Mouse (Mus musculus): Measurements from ENCODE around the gene Cdkl4. TPM values are rescaled to one million over a fixed set of nuclear protein-coding genes. Genes with fewer than 3 reads are reported as not detected.

Cdkl4 gene
- polyA plus RNA-seq, 1 experiment from 2014 or later: 1.6 TPM

- no peak overlapping the region for H3K27ac ChIP-seq
- no peak for TF ChIP-seq CTCF (IDR thresholded peaks at IDR 0.05; ENCODE audit: low read depth)
- H3K4me1 ChIP-seq (replicated peaks; ENCODE audit: insufficient read depth, low read length): no peaks in the 10 kb centered on the region
- ATAC-seq (replicated peaks; ENCODE audit: low FRiP score, low read depth) (no peak), DNase-seq (ENCODE audit: low spot score) (no peak)
- H3K4me2 ChIP-seq (ENCODE audit: low read length): no peak overlapping the region
- no peaks in the 10 kb centered on the region for H3K36me3 ChIP-seq (ENCODE audit: insufficient read depth, low read length)
- WGBS: 84% methylated on average over 7 of the region's 7 CpGs
- no peak overlapping the region for H3K4me3 ChIP-seq (replicated peaks; ENCODE audit: low read depth, low read length)
- no peaks in the 10 kb centered on the region for H3K9me3 ChIP-seq (replicated peaks; ENCODE audit: low read length)
- H3K9ac ChIP-seq (ENCODE audit: low read depth, low read length): no peak overlapping the region
- no peaks in the 10 kb centered on the region for H3K27me3 ChIP-seq (ENCODE audit: insufficient read depth, low read length)
Measured at GRCm38 (mm10) chr17:80515513-80515912, 62.1 kb downstream of the Cdkl4 start.

GRCm38 (mm10) chr17:80513766-80514165 is 63.8 kb downstream of the Cdkl4 start:
- no peak for TF ChIP-seq CTCF (IDR thresholded peaks at IDR 0.05; ENCODE audit: low read depth)
- no peak for DNase-seq (ENCODE audit: low spot score)
- Histone ChIP-seq H3K36me3 (ENCODE audit: insufficient read depth, low read length) (no peaks in the 10 kb centered on the region), H3K9ac (ENCODE audit: low read depth, low read length) (no peak overlapping the region), H3K4me2 (ENCODE audit: low read length) (no peak overlapping the region), H3K4me3 (replicated peaks; ENCODE audit: low read depth, low read length) (no peak overlapping the region), H3K27ac (no peak overlapping the region), H3K4me1 (replicated peaks; ENCODE audit: insufficient read depth, low read length) (no peaks in the 10 kb centered on the region), H3K27me3 (ENCODE audit: insufficient read depth, low read length) (no peaks in the 10 kb centered on the region), H3K9me3 (replicated peaks; ENCODE audit: low read length) (no peaks in the 10 kb centered on the region)
- 71% methylated on average over 8 of the region's 8 CpGs for WGBS
- ATAC-seq (replicated peaks; ENCODE audit: low FRiP score, low read depth): no peak

GRCm38 (mm10) chr17:80510459-80510855 is 67.2 kb downstream of the Cdkl4 start:
- H3K4me1 ChIP-seq (replicated peaks; ENCODE audit: insufficient read depth, low read length): no peaks in the 10 kb centered on the region
- DNase-seq (ENCODE audit: low spot score): no peak
- H3K9ac ChIP-seq (ENCODE audit: low read depth, low read length): no peak overlapping the region
- H3K4me3 ChIP-seq (replicated peaks; ENCODE audit: low read depth, low read length): no peak overlapping the region
- H3K27me3 ChIP-seq (ENCODE audit: insufficient read depth, low read length): no peaks in the 10 kb centered on the region
- 74% methylated on average over 3 of the region's 3 CpGs for WGBS
- no peak for ATAC-seq (replicated peaks; ENCODE audit: low FRiP score, low read depth)
- no peaks in the 10 kb centered on the region for H3K36me3 ChIP-seq (ENCODE audit: insufficient read depth, low read length)
- no peaks in the 10 kb centered on the region for H3K9me3 ChIP-seq (replicated peaks; ENCODE audit: low read length)
- no peak overlapping the region for H3K4me2 ChIP-seq (ENCODE audit: low read length)
- no peak overlapping the region for H3K27ac ChIP-seq
- TF ChIP-seq CTCF (IDR thresholded peaks at IDR 0.05; ENCODE audit: low read depth): no peak

DNA sequence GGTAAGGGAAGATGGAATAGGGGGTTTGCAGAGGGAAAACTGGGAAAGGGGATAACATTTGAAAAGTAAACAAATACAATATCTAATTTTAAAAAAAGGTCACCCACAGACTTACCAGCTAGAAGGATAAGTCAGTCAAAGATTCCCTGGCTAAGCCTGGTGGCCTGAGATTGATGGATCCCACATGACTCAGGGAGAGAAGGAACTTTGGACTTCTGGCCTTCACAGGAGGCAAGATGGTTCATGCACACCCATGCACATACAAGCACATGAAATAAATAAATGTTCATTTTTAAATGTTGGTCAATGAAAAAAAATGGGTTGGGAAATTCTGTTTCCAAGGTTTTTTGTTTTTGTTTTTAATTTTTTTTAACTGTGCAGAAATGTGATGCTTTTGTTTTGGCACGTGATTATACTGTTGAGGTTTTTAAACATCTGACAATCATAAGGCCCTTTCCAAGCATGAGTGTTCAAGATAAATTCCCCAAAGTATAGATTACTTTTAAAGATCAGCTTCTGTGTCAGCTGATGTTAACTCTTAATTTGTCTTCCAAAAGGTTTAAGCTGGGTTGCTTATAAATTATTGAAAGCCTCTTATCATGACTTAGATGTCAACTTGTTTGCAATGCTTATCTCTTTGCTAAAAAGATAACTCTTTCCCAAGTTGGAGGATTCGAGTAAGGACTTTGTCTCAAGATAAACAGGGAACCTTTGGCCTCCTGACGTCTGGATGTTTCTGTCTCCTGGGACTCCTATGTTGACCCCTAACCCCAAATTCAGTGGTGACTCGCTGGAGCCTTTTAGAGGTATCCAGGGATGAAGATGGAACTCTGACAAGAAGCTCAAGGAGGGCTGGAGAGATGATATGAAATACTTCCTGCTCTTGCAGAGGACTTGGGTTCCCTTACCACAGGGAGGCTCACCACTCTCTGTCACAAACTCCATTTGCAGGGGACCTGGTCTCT is 67.8 kb downstream of the Cdkl4 start:
- Histone ChIP-seq H3K4me3 (replicated peaks; ENCODE audit: low read depth, low read length) (no peak overlapping the region), H3K9ac (ENCODE audit: low read depth, low read length) (no peak overlapping the region), H3K27ac (no peak overlapping the region), H3K4me1 (replicated peaks; ENCODE audit: insufficient read depth, low read length) (no peaks in the 10 kb centered on the region), H3K36me3 (ENCODE audit: insufficient read depth, low read length) (no peaks in the 10 kb centered on the region), H3K9me3 (replicated peaks; ENCODE audit: low read length) (no peaks in the 10 kb centered on the region), H3K4me2 (ENCODE audit: low read length) (no peak overlapping the region), H3K27me3 (ENCODE audit: insufficient read depth, low read length) (no peaks in the 10 kb centered on the region)
- WGBS: 43% methylated on average over 4 of the region's 4 CpGs
- DNase-seq (ENCODE audit: low spot score) (no peak), ATAC-seq (replicated peaks; ENCODE audit: low FRiP score, low read depth) (no peak)
- TF ChIP-seq CTCF (IDR thresholded peaks at IDR 0.05; ENCODE audit: low read depth): no peak

DNA sequence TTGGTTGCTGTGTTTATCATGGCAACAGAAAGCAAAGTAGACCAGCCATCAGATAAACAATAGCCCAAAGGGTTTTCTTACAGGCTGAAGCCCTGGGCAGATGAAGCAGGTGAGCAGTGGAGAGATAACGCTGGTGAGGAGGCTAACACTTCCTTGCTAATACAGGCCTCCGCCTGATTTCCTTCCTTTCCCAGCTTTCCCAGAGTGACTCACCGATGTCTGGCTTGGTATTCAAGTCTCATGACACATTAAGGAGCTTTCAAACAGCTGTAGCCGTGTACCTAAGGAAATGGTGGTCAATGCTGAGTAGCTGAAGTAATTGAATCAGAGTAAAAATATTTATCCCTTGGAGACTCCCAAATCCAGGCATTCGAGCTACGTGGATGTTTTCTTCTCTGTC is 71.8 kb downstream of the Cdkl4 start:
- Histone ChIP-seq H3K9ac (ENCODE audit: low read depth, low read length) (no peak overlapping the region), H3K4me2 (ENCODE audit: low read length) (no peak overlapping the region), H3K36me3 (ENCODE audit: insufficient read depth, low read length) (no peaks in the 10 kb centered on the region), H3K27ac (no peak overlapping the region), H3K4me1 (replicated peaks; ENCODE audit: insufficient read depth, low read length) (no peaks in the 10 kb centered on the region), H3K27me3 (ENCODE audit: insufficient read depth, low read length) (no peaks in the 10 kb centered on the region), H3K9me3 (replicated peaks; ENCODE audit: low read length) (no peaks in the 10 kb centered on the region), H3K4me3 (replicated peaks; ENCODE audit: low read depth, low read length) (no peak overlapping the region)
- WGBS: 77% methylated on average over 6 of the region's 6 CpGs
- DNase-seq (ENCODE audit: low spot score): no peak
- no peak for ATAC-seq (replicated peaks; ENCODE audit: low FRiP score, low read depth)
- no peak for TF ChIP-seq CTCF (IDR thresholded peaks at IDR 0.05; ENCODE audit: low read depth)

GRCm38 (mm10) chr17:80505342-80505741 is 72.3 kb downstream of the Cdkl4 start:
- Histone ChIP-seq H3K27me3 (ENCODE audit: insufficient read depth, low read length) (no peaks in the 10 kb centered on the region), H3K4me2 (ENCODE audit: low read length) (no peak overlapping the region), H3K4me3 (replicated peaks; ENCODE audit: low read depth, low read length) (no peak overlapping the region), H3K9me3 (replicated peaks; ENCODE audit: low read length) (no peaks in the 10 kb centered on the region), H3K27ac (no peak overlapping the region), H3K9ac (ENCODE audit: low read depth, low read length) (no peak overlapping the region), H3K4me1 (replicated peaks; ENCODE audit: insufficient read depth, low read length) (no peaks in the 10 kb centered on the region), H3K36me3 (ENCODE audit: insufficient read depth, low read length) (no peaks in the 10 kb centered on the region)
- no peak for ATAC-seq (replicated peaks; ENCODE audit: low FRiP score, low read depth)
- WGBS: 90% methylated on average over 4 of the region's 4 CpGs
- TF ChIP-seq CTCF (IDR thresholded peaks at IDR 0.05; ENCODE audit: low read depth): no peak
- DNase-seq (ENCODE audit: low spot score): no peak

All from kidney, postnatal 0 days (tissue).